In the genomic region with DNA sequence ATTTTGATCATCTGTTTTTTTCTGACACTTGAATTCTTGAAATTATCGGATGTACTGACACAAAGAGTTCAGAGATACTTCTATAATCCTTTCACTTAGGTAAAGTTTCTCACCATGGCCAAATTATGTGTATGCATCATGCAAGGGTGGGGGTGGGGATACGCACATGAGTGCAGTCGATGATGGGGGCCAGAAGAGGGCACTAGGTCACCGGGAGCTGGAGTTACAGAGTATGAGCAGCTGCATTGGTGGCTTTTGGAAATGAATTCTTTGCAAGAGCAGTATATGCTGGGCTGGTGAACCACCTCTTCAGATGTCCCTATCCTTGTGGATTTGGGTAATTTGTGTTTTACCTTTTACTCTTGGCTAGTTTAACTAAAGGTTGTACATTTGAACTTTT, we compare ENCODE assay signal across 14 mouse cellular contexts. TPM values are rescaled to one million over a fixed set of nuclear protein-coding genes. Genes with fewer than 3 reads are reported as not detected.
DNase-seq lines count a peak whose midpoint lies in the region; ATAC-seq and TF ChIP-seq lines count a peak whose summit lies in the region.
"Had no signal": no experiment of that assay in that cellular context is flagged by ENCODE, and none has a peak within 500 bp of the region (broad histone marks: within the 10 kb centered on the region; RNA-seq: fewer than 3 reads in every experiment).

No protein-coding gene starts in this region.

- peak; percentile 14 for DNase-seq in gastrocnemius, postnatal 14 days
- no peak for DNase-seq in gastrocnemius, postnatal 25 days
- DNase-seq in layer of hippocampus, adult 2 months (ENCODE audit: low spot score in 2 of 2), result no peak
- no peak for DNase-seq in layer of hippocampus, adult 9-10 months (ENCODE audit: low spot score)
- peak; percentile 10 for DNase-seq in 416B (ENCODE audit: low read depth)
- peak; percentile 9 for DNase-seq in brain, adult 2 months (ENCODE audit: low read depth, low spot score)
- no peak for DNase-seq in spleen, adult 18-20 months
- DNase-seq: cerebellum, adult 9-11 months; liver, embryonic 13.5 days had no signal

- TF ChIP-seq CTCF in layer of hippocampus, adult 2 months (conservative IDR thresholded peaks at IDR 0.05), result peak; percentile 31

- intact Hi-C loops in gastrocnemius, postnatal 14 days (cut with DNase I; ENCODE audit: low total_unique reads), result no loop called here

- H3K4me3 ChIP-seq in layer of hippocampus, adult 2 months, result no peak overlapping the region
- H3K4me3 ChIP-seq: embryonic facial prominence, embryonic 13.5 days; liver, embryonic 13.5 days; stomach, embryonic 15.5 days had no signal

- ATAC-seq in megakaryocyte progenitor cell, adult 5-6 weeks (replicated peaks; ENCODE audit: poor library complexity), result no peak
- ATAC-seq: forebrain, embryonic 14.5 days; intestine, embryonic 16.5 days had no signal

- H3K27ac ChIP-seq in layer of hippocampus, adult 2 months, result no peak overlapping the region
- H3K27ac ChIP-seq: embryonic facial prominence, embryonic 13.5 days; liver, embryonic 13.5 days; stomach, embryonic 15.5 days had no signal

RNA-seq across cellular contexts. Expression of a gene that starts 31.6 kb away (rescaled TPM):
- total RNA-seq in gastrocnemius, postnatal 14 days (2021), result 1 to 10 TPM; 1.4 to 2.7 TPM
- under 1 TPM; 0.19 to 0.41 TPM for total RNA-seq in gastrocnemius, postnatal 25 days (2021)
- 1 to 10 TPM; 3.6 to 6.1 TPM for total RNA-seq in layer of hippocampus, adult 2 months (2021)
- total RNA-seq in megakaryocyte progenitor cell, adult 5-6 weeks (2015), result 0.20 and 0.44 TPM in 2 replicates
- total RNA-seq in megakaryocyte progenitor cell, adult 5-6 weeks (2017), result 0.08 and 0.27 TPM in 2 replicates

Comparison
In these comparisons a context has a peak if more than half of its experiments do, and no peak if none do; other contexts are left out.
1. DNase-seq: peak in gastrocnemius, postnatal 14 days (single experiment), 416B (single experiment) and brain, adult 2 months (single experiment); none in gastrocnemius, postnatal 25 days (single experiment), layer of hippocampus, adult 2 months (0 of 2), layer of hippocampus, adult 9-10 months (single experiment) and spleen, adult 18-20 months (0 of 2).